ENCODE assay signal across 26 mouse cellular contexts in genomic region chr5:96973714-96974113, GRCm38 (mm10).
"Had no signal": no experiment of that assay in that cellular context is flagged by ENCODE, and none has a peak within 500 bp of the region (broad histone marks: within the 10 kb centered on the region; RNA-seq: fewer than 3 reads in every experiment).

No protein-coding gene starts in this region.

- H3K4me3 ChIP-seq: gastrocnemius, adult 2 months; heart, embryonic 10.5 days; heart, embryonic 12.5 days; hindbrain, embryonic 10.5 days; hindbrain, embryonic 12.5 days; kidney, embryonic 15.5 days; limb, embryonic 13.5 days; limb, embryonic 15.5 days had no signal

- DNase-seq: gastrocnemius, adult 2 months; gastrocnemius, postnatal 10 days; gastrocnemius, postnatal 25 days; heart, adult 18-20 months; heart, postnatal 10 days; heart, postnatal 4 days; kidney, adult 11 months; kidney, adult 2 months; kidney, adult 9 months; kidney, postnatal 14 days; kidney, postnatal 36 days; layer of hippocampus, adult 9-11 months; layer of hippocampus, postnatal 36 days; left cerebral cortex, postnatal 4 days had no signal

- ATAC-seq: hindbrain, embryonic 16.5 days; inflammation-experienced regulatory T-cells, adult 6 months; intestine, embryonic 16.5 days had no signal

- H3K27me3 ChIP-seq: heart, embryonic 12.5 days; hindbrain, embryonic 12.5 days; kidney, embryonic 15.5 days; limb, embryonic 13.5 days; limb, embryonic 15.5 days had no signal

- H3K9me3 ChIP-seq: heart, embryonic 10.5 days; heart, embryonic 12.5 days; hindbrain, embryonic 10.5 days; hindbrain, embryonic 12.5 days; kidney, embryonic 15.5 days; limb, embryonic 13.5 days; limb, embryonic 15.5 days had no signal

- H3K4me1 ChIP-seq: limb, embryonic 15.5 days had no signal

- H3K27ac ChIP-seq: gastrocnemius, adult 2 months; heart, embryonic 10.5 days; hindbrain, embryonic 10.5 days; hindbrain, embryonic 12.5 days; hindbrain, embryonic 14.5 days; kidney, embryonic 15.5 days; kidney, postnatal 0 days; limb, embryonic 13.5 days; limb, embryonic 15.5 days had no signal

- H3K36me3 ChIP-seq: heart, embryonic 10.5 days; heart, embryonic 12.5 days; hindbrain, embryonic 10.5 days; hindbrain, embryonic 12.5 days; kidney, embryonic 15.5 days; limb, embryonic 13.5 days; limb, embryonic 15.5 days had no signal

- H3K9ac ChIP-seq: heart, embryonic 12.5 days; hindbrain, embryonic 12.5 days; hindbrain, embryonic 14.5 days; kidney, embryonic 15.5 days; limb, embryonic 13.5 days; limb, embryonic 15.5 days had no signal

- H3K4me2 ChIP-seq: heart, embryonic 12.5 days; hindbrain, embryonic 12.5 days; hindbrain, embryonic 14.5 days; kidney, embryonic 15.5 days; limb, embryonic 13.5 days; limb, embryonic 15.5 days had no signal
